Mouse (Mus musculus) embryo, embryonic 10 days (tissue): ENCODE measurements at regions not wholly inside any gene's neighbourhood (a gene's known extent, or its start where the extent isn't known, plus 50 kb on each side); places are given as distances from the start of the nearest gene placed in this dataset.

ENCODE experiments used
- DNase-seq: peaks from one replicate; pipeline ENCODE4 v3.0.0-alpha.2; 2015; ENCODE audit warnings: low spot score

GRCm38 (mm10) chr2:47263690-47264089 lies 1550.2 kb upstream of the Acvr2a start:
- no peak for DNase-seq

GRCm38 (mm10) chr2:47265901-47266300 lies 1548.0 kb upstream of the Acvr2a start:
- DNase-seq = no peak

GRCm38 (mm10) chr2:47295546-47295945 lies 1518.4 kb upstream of the Acvr2a start:
- peak; percentile 42 for DNase-seq

- no peak for DNase-seq
These were observed 1511.9 kb upstream of the Acvr2a start for GRCm38 (mm10) chr2:47302056-47302455.

GRCm38 (mm10) chr2:47330574-47330973 lies 1483.3 kb upstream of the Acvr2a start:
- DNase-seq = no peak

GRCm38 (mm10) chr2:47334406-47335113 lies 1479.3 kb upstream of the Acvr2a start:
- DNase-seq = no peak

GRCm38 (mm10) chr2:47363476-47363875 lies 1450.4 kb upstream of the Acvr2a start:
- DNase-seq = no peak

- DNase-seq = no peak
These were observed 1445.6 kb upstream of the Acvr2a start for GRCm38 (mm10) chr2:47368296-47368695.
